In genomic region chr15:100303428-100304018, GRCm38 (mm10) we compare ENCODE assay signal across 8 mouse cellular contexts. TPM values are rescaled to one million over a fixed set of nuclear protein-coding genes. Genes with fewer than 3 reads are reported as not detected.
DNase-seq lines count a peak whose midpoint lies in the region; ATAC-seq and TF ChIP-seq lines count a peak whose summit lies in the region.

No protein-coding gene starts in this region.

- TF ChIP-seq CTCF in olfactory bulb, adult 2 months (IDR thresholded peaks at IDR 0.05; ENCODE audit: insufficient read depth, low read depth, low read length), result no peak

- intact Hi-C loops in left cerebral cortex, postnatal 25 days (cut with DNase I), result loop anchor here (5.0 kb wide), 1 partner anchor 66 kb away; no protein-coding TSS in a partner anchor

- 37% methylated on average over 8 of the region's 8 CpGs for WGBS in lung, embryonic 16.5 days
- 65% methylated on average over 8 of the region's 8 CpGs for WGBS in limb, embryonic 10.5 days
- WGBS in olfactory bulb, adult 2 months, result 61% methylated on average over 8 of the region's 8 CpGs

- H3K9me3 ChIP-seq in lung, embryonic 16.5 days (ENCODE audit: control insufficient read depth, low read length), result no peaks in the 10 kb centered on the region
- H3K9me3 ChIP-seq in limb, embryonic 10.5 days (replicated peaks), result no peaks in the 10 kb centered on the region

- DNase-seq in cerebellum, adult 8-10 months, result peak; percentile 22
- DNase-seq in cerebellum, adult 9-11 months, result no peak
- DNase-seq in lung, postnatal 10 days, result no peak
- no peak for DNase-seq in limb, embryonic 10.5 days (ENCODE audit: low spot score)
- DNase-seq in left cerebral cortex, postnatal 25 days (ENCODE audit: low spot score in 2 of 2), result no peak
- DNase-seq in embryo, embryonic 10.5 days (ENCODE audit: low spot score), result no peak

- H3K36me3 ChIP-seq in lung, embryonic 16.5 days (ENCODE audit: control insufficient read depth, insufficient read depth, low read length), result no peaks in the 10 kb centered on the region
- no peaks in the 10 kb centered on the region for H3K36me3 ChIP-seq in limb, embryonic 10.5 days

- peak overlapping the region; percentile 84 for H3K4me2 ChIP-seq in lung, embryonic 16.5 days (ENCODE audit: low read depth, low read length)

- ATAC-seq in lung, embryonic 16.5 days (ENCODE audit: low read depth), result no peak

- TF ChIP-seq POLR2A in olfactory bulb, adult 2 months (IDR thresholded peaks at IDR 0.05; ENCODE audit: insufficient read depth, low read depth, low read length), result no peak

- no peaks in the 10 kb centered on the region; the same call in 1 of the 2 replicates for H3K4me1 ChIP-seq in lung, embryonic 16.5 days (replicated peaks; ENCODE audit: control insufficient read depth, insufficient read depth, low read length)
- H3K4me1 ChIP-seq in limb, embryonic 10.5 days, result peaks cover 11% of the 10 kb centered on the region
- H3K4me1 ChIP-seq in olfactory bulb, adult 2 months (ENCODE audit: control insufficient read depth, insufficient read depth, low read length), result peaks cover 13% of the 10 kb centered on the region

- H3K27ac ChIP-seq in lung, embryonic 16.5 days (ENCODE audit: low read length), result peak overlapping the region; percentile 98
- H3K27ac ChIP-seq in limb, embryonic 10.5 days, result peak overlapping the region; percentile 83
- peak overlapping the region; percentile 97 for H3K27ac ChIP-seq in olfactory bulb, adult 2 months (ENCODE audit: insufficient read depth, low read depth, low read length)

- no peak overlapping the region; the same call in 1 of the 2 replicates for H3K9ac ChIP-seq in lung, embryonic 16.5 days (ENCODE audit: low read length)

- H3K27me3 ChIP-seq in lung, embryonic 16.5 days (ENCODE audit: control insufficient read depth, insufficient read depth, low read depth, low read length), result no peaks in the 10 kb centered on the region
- no peaks in the 10 kb centered on the region for H3K27me3 ChIP-seq in limb, embryonic 10.5 days (ENCODE audit: low read depth, poor library complexity, severe bottlenecking)

- peak overlapping the region; percentile 62 for H3K4me3 ChIP-seq in lung, embryonic 16.5 days (ENCODE audit: low read length)
- H3K4me3 ChIP-seq in limb, embryonic 10.5 days, result peak overlapping the region; percentile 60
- no peak overlapping the region for H3K4me3 ChIP-seq in olfactory bulb, adult 2 months (ENCODE audit: insufficient read depth, low read depth, low read length)

RNA-seq across cellular contexts. Expression of gene Mettl7a1, which starts 0.4 kb away (rescaled TPM):
- polyA plus RNA-seq in lung, embryonic 16.5 days (2015; fragmentation: Nextera tagmentation; extraction: Ambion mirVana), result 14.6 and 19.2 TPM in 2 replicates
- 2.2 and 2.7 TPM in 2 replicates for polyA plus RNA-seq in limb, embryonic 10.5 days (2016; fragmentation: Nextera tagmentation; extraction: Ambion mirVana)
- polyA plus RNA-seq in olfactory bulb, adult 2 months (2012; ENCODE audit: insufficient read depth, insufficient read length, low replicate concordance, missing spikeins), result not detected in 2 replicates
- 10 to 100 TPM; 27.0 to 31.6 TPM for total RNA-seq in left cerebral cortex, postnatal 25 days (2021)

RNA-seq across cellular contexts. Expression of gene Tmprss12, which starts 22.9 kb away (rescaled TPM):
- not detected in 2 replicates for polyA plus RNA-seq in lung, embryonic 16.5 days (2015; fragmentation: Nextera tagmentation; extraction: Ambion mirVana)
- not detected in 2 replicates for polyA plus RNA-seq in limb, embryonic 10.5 days (2016; fragmentation: Nextera tagmentation; extraction: Ambion mirVana)
- not detected in 2 replicates for polyA plus RNA-seq in olfactory bulb, adult 2 months (2012; ENCODE audit: insufficient read depth, insufficient read length, low replicate concordance, missing spikeins)
- not detected for total RNA-seq in left cerebral cortex, postnatal 25 days (2021)

RNA-seq across cellular contexts. Expression of gene Mettl7a3, which starts 31.2 kb away (rescaled TPM):
- not detected in 2 replicates for polyA plus RNA-seq in lung, embryonic 16.5 days (2015; fragmentation: Nextera tagmentation; extraction: Ambion mirVana)
- polyA plus RNA-seq in limb, embryonic 10.5 days (2016; fragmentation: Nextera tagmentation; extraction: Ambion mirVana), result not detected in 2 replicates
- not detected in 2 replicates for polyA plus RNA-seq in olfactory bulb, adult 2 months (2012; ENCODE audit: insufficient read depth, insufficient read length, low replicate concordance, missing spikeins)
- under 1 TPM; 0.37 to 0.48 TPM for total RNA-seq in left cerebral cortex, postnatal 25 days (2021)

RNA-seq across cellular contexts. Expression of gene Methig1, which starts 49.4 kb away (rescaled TPM):
- 0.16 and 0.29 TPM in 2 replicates for polyA plus RNA-seq in lung, embryonic 16.5 days (2015; fragmentation: Nextera tagmentation; extraction: Ambion mirVana)
- 0.15 and 0.29 TPM in 2 replicates for polyA plus RNA-seq in limb, embryonic 10.5 days (2016; fragmentation: Nextera tagmentation; extraction: Ambion mirVana)
- not detected in 2 replicates for polyA plus RNA-seq in olfactory bulb, adult 2 months (2012; ENCODE audit: insufficient read depth, insufficient read length, low replicate concordance, missing spikeins)
- not detected for total RNA-seq in left cerebral cortex, postnatal 25 days (2021)

RNA-seq across cellular contexts. Expression of gene Mettl7a2, which starts 49.5 kb away (rescaled TPM):
- not detected in 2 replicates for polyA plus RNA-seq in lung, embryonic 16.5 days (2015; fragmentation: Nextera tagmentation; extraction: Ambion mirVana)
- polyA plus RNA-seq in limb, embryonic 10.5 days (2016; fragmentation: Nextera tagmentation; extraction: Ambion mirVana), result not detected in 2 replicates
- polyA plus RNA-seq in olfactory bulb, adult 2 months (2012; ENCODE audit: insufficient read depth, insufficient read length, low replicate concordance, missing spikeins), result not detected in 2 replicates
- total RNA-seq in left cerebral cortex, postnatal 25 days (2021), result under 1 TPM; 0.27 to 0.30 TPM
